Mouse (Mus musculus) cerebellum, adult 2 months (tissue): ENCODE measurements around the gene Zfhx3.

Source experiments
- CTCF ChIP-seq: fragments of 200-500 bp; IDR thresholded peaks from 2 replicates; pipeline ENCODE4 v1.5.1; 2011; ENCODE audit warnings: low read depth, mild to moderate bottlenecking, control low read depth, low read length, moderate library complexity, borderline replicate concordance; ENCODE audit not compliant: insufficient read depth
- POLR2A ChIP-seq: fragments of 200-500 bp; IDR thresholded peaks from 2 replicates; pipeline ENCODE4 v1.6.1; 2011; ENCODE audit warnings: low read length, control low read depth, borderline replicate concordance; ENCODE audit not compliant: insufficient read depth

DNA sequence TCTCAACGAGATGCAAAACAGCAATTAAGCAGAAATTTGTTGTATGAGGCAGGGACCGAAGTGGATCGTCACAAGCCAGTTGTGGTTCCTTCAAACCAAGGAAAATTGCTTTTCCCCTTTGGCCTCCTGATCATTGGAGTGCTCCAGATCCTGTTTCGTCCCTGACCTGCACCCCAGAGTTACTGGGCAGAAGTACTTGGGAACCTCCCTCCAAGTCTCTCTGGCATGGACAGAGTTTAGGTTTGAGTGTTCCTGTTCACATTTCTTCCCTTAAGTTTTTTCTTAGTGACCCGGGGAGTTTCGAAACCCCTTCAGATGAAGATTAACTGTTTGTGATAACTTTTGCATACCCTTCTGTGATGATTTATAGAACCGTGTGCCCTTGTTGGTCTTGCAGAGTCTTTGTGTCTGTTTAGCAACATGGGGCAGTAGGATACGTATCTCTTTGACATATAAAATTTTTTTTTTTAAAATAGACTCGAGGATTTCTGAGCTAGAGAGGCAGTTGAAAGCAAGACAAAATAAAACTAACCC, 788.5 kb downstream of the Zfhx3 start:
- TF ChIP-seq CTCF (no peak), POLR2A (no peak)
